Mouse (Mus musculus) frontal cortex, postnatal 25 days (tissue): ENCODE measurements at regions not wholly inside any gene's neighbourhood (a gene's known extent, or its start where the extent isn't known, plus 50 kb on each side); places are given as distances from the start of the nearest gene placed in this dataset.

Experiments used
- DNase-seq, 2 experiments: peaks; one replicate each; pipeline ENCODE4 v3.0.0; 2022; ENCODE audit warnings: low spot score in 2 of 2

GRCm38 (mm10) chr7:136430085-136431011 is 464.1 kb upstream of the Mgmt start:
- DNase-seq, result no peak

DNA sequence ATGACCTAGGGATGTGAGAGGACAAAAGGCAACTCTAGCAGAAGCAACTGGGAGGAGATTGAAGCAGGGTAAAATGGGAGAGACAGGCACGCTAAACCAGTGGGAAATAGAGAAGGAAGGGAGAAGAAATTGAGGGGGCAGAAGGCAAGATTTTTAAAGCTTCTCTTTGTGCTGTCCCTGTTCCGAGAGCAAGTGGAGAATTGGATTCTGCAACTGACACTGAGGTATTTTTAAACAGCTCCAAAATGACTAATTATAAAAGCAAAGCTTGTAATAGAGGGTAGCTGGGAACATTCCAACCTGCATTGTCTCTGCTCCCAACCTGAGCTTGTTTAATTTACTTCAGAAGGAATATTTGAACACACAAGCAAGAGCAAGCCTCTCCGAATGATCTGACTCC is 460.7 kb upstream of the Mgmt start:
- DNase-seq, result no peak

- no peak for DNase-seq
These were observed 459.9 kb upstream of the Mgmt start for GRCm38 (mm10) chr7:136434510-136434909.

- DNase-seq, result no peak
These were observed 451.0 kb upstream of the Mgmt start for GRCm38 (mm10) chr7:136443436-136443835.

GRCm38 (mm10) chr7:136445091-136445490 is 449.3 kb upstream of the Mgmt start:
- DNase-seq, result no peak

DNA sequence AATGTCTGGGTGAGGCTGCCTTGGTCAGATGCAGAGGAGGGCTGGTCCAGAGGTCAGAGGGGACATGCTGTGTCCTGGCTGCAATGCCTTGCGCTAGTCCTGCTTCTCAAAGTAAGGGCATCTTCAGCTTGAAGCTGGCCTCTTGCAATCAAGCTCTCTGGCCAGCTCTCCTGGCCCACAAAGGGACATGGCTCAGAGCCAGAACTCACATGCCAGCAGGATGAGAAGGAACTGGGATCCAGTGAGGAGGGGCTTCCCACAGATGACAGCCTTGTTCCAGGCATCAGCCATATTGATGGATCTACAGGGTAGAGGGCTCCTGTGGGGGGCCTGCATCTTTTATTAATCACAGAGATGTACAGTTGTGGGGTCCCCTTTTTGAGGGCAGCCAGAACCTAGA is 445.1 kb upstream of the Mgmt start:
- DNase-seq, result no peak

DNA sequence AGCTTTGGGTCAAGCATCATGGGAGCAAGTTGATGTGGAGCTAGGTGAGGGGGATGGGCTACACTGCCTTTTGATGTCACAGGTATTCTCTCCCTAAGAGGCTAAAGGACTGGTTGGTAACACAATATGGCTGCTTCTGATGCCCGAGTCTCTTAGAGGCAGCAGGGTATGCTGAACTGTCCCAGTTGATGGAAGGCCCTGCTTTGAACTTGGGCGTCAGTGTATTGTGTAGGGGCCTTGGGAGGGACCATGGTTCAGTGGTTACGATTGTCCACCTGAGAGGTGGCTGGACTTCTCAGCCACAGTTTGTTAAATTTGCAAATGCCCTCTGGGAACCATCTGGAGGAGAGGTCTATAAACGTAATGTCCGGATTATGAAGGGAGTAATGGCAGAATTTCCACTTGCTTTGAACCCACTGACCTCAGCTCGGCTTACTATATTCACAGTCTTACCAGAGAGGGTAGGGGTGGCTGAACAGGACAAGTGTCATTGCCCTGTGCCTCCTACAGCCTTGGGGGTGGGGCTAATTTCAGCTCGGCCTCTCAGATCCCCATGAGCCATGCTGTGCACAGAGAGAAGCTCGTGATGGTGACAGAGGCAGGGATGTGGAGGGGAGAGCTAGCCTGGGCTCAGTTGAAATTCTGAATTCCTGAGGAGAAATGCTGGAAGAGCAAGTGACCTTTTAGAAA is 442.6 kb upstream of the Mgmt start:
- no peak for DNase-seq

GRCm38 (mm10) chr7:136452561-136452960 is 441.9 kb upstream of the Mgmt start:
- DNase-seq, result no peak

GRCm38 (mm10) chr7:136457171-136457570 is 437.2 kb upstream of the Mgmt start:
- DNase-seq, result no peak

DNA sequence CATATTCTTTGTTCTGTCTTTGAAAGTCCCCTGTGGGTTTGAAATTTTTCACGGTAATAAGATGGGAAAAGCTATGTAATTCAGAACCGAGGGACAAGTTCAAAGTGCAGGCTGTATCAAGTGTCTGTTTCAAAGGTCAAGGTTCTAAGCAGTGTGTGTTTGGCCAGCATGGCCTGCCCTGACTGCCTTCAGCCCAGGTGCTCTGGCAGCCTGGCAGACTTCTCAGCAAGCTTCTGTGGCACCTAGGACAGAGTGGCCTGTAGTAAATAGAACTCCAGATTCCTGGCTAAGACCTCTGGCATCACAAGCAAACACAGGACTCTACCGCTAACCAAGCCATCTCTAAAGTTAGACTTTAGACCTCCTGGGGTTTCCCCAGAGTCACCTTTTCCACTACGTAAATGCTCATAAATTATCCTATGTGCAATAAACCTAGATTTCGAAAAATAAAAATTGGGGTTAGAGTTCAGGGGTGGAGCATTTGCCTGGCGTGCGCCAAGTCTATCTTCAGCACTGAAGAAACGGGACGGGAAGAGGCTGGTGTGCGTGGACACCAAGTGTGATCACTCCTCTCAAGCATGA is 436.5 kb upstream of the Mgmt start:
- DNase-seq, result no peak

DNA sequence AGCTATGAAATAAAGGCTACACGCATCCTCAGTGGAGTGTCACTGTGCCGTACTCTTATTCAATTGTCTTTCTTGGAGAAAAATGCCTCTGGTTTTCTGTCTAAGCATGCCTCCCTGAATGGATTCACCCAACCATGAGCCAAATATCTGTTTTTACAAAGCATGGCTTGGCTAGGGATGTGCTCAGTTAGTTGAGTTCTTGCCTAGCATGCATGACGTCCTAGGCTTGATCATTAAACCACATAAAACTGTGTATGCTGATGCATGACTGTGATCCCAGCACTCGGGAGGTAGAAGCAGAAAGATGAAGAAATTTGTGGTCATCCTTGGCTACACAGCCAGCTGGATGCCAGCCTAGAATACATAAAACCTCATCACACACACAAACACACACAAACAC is 417.3 kb upstream of the Mgmt start:
- DNase-seq, result no peak

GRCm38 (mm10) chr7:136480641-136481202 is 413.7 kb upstream of the Mgmt start:
- DNase-seq, result no peak

DNA sequence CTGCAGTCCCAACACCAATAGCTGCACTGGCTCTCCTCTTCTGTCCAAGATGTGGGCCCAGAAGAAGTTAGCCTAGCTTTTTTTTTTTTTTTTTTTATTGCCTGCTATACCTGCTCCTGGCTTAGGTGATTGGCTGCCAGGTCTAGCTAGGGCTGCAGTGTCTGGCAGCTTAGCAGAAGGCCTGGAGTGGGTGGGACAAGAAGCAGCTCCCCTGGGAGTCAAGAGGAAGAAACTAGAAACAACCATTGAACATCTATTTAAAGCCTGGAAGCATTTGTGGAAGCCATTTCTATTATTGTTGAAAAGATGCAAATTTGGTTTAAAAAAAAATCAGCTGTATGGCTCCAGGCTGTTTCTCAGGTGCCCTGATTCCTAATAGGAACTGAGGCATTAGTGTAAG is 411.2 kb upstream of the Mgmt start:
- no peak for DNase-seq

DNA sequence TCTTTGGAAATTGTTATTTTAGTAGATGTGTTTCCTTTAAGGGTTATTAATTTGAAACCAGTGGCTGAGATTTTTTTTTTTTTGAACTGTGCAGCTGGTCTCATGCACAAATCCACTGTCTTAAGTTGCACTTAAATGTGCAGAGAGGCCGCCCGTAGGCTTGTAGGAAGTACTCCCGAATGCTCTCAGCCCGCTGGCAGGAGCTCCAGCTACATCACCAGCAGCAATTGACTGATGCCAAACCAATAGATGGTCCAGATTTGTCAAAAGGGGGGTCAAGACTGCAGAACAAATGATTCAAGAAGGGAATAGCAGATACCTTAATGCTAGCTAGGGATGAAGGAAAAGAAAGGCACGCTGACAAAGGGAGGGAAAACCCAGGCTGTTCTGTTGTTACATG is 406.9 kb upstream of the Mgmt start:
- DNase-seq, result no peak

- no peak for DNase-seq
These were observed 399.6 kb upstream of the Mgmt start for GRCm38 (mm10) chr7:136494862-136495261.

DNA sequence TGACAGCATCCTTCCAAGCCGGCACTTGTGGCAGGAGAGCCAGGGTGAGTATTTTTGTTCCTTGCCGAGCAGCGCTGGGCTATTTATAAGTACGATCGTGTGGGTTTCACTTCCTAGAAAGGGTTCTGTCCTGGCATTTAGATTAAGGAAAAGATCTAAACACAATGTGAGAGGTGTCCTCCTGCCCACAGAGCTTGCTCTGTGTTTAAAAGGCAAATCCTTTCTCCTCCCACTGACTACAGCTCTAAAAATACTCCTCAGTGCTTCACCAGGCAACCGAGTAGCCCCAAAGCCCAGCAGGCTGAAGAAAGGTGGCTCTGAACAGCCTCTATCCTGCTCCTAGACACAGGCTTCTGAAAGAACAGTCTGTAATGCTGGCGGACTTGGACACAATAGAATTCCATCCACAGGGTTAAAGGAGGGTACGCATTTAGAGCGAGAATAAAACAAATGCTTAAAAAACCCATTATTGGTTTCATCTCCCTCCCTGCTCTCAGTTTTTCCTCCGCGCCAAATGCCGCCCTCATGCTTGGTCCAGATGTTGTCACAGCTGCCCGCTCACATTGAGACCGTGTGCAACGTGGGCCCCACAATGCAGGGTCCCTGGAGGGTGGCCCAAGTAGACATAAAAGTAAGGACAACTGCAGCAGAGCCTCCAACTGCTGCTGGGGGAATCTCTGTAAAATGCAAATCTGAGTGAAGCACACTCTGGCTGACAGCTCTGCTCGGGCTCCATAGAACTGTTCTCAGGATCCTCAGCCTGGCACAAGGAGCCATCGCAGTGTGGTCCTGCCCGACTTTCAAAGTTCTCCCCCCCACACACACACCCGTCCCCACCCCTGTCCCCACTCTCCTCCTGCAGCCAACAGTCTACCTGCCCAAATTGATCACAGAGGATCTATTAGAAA is 397.8 kb upstream of the Mgmt start:
- peak in 1 of 2 experiments; percentile 14 for DNase-seq

DNA sequence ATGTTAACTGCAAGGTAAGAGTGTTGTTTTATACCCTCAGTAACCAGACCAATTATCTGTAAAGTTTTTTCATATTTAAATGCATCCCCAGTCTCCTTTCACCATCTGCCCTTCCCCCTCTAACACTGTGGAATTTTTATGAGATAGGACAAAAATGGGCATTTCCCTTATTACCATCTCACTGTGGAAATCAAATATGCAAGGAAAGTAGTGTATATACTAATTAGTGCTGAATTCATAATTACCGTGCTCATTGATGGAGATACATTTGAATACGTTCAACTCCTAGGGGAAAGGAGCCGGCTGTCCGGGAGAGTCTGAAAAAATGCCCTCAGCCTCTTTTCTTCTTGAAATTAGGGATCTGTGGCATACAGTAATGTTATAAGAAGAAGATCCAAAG is 394.4 kb upstream of the Mgmt start:
- DNase-seq, result no peak

GRCm38 (mm10) chr7:136501094-136501493 is 393.3 kb upstream of the Mgmt start:
- no peak for DNase-seq

DNA sequence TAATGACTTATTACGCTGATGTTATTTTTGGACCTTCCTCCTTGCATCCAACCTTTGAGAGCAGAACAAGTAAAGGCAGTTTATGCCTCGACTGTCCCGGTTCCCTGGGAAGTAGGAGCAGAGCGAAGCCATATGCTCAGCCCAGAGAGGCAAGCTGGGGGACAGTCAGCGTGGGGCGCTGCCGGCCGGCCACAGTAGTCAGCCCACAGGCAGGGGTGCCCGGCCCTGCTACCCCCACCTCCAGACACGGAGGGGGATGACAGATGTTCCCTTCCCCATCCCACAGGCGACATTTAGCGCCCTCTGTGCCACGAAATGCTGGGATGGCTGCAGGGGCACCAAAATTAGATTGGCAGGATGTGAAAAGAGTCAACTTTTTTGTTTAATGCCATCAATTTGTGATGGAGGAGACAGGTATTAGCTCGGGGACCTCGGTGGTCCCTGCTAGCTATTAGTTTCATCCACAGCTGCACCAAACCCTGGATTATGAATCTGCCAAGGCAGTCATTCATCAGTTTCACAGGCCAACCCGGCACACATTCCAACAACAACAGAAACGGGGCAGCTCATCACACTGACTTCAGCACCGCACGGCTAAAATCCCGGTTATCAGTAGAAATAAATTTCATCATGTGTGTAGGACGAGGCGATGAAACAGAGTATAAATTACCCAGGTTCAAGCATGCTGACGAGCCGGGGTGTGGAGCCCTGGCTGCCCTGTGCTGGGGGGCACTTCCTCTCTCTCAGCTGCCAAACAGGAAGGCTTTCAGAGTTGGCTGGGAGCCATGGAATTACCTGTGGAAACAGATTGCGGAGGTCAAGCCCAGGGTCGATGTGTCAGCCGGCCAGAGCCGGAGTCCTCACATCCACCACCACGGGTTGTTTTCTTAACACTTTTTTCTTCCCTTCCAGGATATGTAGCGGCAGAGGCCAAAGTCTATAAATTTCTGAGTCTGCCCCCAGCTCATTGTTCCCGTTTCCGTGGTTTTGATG is 392.3 kb upstream of the Mgmt start:
- DNase-seq, result no peak

GRCm38 (mm10) chr7:136511389-136511788 is 383.0 kb upstream of the Mgmt start:
- no peak for DNase-seq
